In the genomic region with DNA sequence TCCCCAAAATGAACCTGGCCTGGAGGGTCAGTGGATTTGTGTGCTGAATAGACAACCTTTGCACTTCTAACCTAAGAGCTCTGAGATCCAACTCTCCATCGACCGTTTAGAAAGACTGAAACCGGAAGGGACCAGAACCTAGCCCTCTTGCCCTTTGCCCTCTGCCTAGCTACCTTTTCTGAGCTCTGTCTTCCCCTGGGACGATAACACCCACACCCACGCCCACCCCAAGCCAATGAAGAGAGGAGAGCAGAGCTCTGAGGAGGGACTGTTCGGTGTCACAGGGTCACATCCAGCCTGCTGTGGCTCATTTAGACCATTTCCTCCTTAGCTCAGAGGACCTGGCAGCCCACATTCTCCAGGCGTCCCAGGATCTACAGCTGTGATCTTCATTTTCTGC, we compare ENCODE assay signal across 16 mouse cellular contexts.
DNase-seq lines count a peak whose midpoint lies in the region; ATAC-seq and TF ChIP-seq lines count a peak whose summit lies in the region.
"Had no signal": no experiment of that assay in that cellular context is flagged by ENCODE, and none has a peak within 500 bp of the region (broad histone marks: within the 10 kb centered on the region; RNA-seq: fewer than 3 reads in every experiment).

No protein-coding gene starts in this region.

- DNase-seq in liver, adult 2 months (ENCODE audit: extremely low read depth, low read depth, low spot score): peak; percentile 94
- no peak for DNase-seq in liver
- peak; percentile 59 for DNase-seq in kidney, adult 9 months
- DNase-seq in kidney, postnatal 36 days: peak; percentile 46 to 56
- no peak for DNase-seq in layer of hippocampus, adult 11-12 months (ENCODE audit: low spot score)
- DNase-seq: adrenal gland, postnatal 25 days; cerebellum, adult 2 months had no signal

- no peaks in the 10 kb centered on the region for H3K79me2 ChIP-seq in liver, adult 2 months (ENCODE audit: control insufficient read depth, insufficient read depth, low read length)

- no peak overlapping the region for H3K4me2 ChIP-seq in hindbrain, embryonic 13.5 days
- H3K4me2 ChIP-seq: heart, embryonic 15.5 days; hindbrain, embryonic 12.5 days; limb, embryonic 15.5 days had no signal

- H3K36me3 ChIP-seq in liver, adult 2 months (ENCODE audit: control insufficient read depth, insufficient read depth, low read length): no peaks in the 10 kb centered on the region
- no peaks in the 10 kb centered on the region for H3K36me3 ChIP-seq in hindbrain, embryonic 13.5 days
- H3K36me3 ChIP-seq: embryonic facial prominence, embryonic 10.5 days; heart, embryonic 15.5 days; hindbrain, embryonic 12.5 days; limb, embryonic 15.5 days; midbrain, embryonic 10.5 days had no signal

- TF ChIP-seq POLR2A in liver, adult 2 months (IDR thresholded peaks at IDR 0.05; ENCODE audit: extremely low read depth, insufficient read depth, low read length): no peak

- no peak for ATAC-seq in hindbrain, embryonic 13.5 days (ENCODE audit: low FRiP score)
- no peak for ATAC-seq in megakaryocyte progenitor cell, adult 5-6 weeks (replicated peaks; ENCODE audit: poor library complexity)
- ATAC-seq: forebrain, embryonic 16.5 days had no signal

- no peak for TF ChIP-seq CTCF in liver, adult 2 months (IDR thresholded peaks at IDR 0.05; ENCODE audit: low read depth, low read length)

- peak overlapping the region; percentile 94 for H3K27ac ChIP-seq in liver, adult 2 months (replicated peaks; ENCODE audit: insufficient read depth, low read depth, low read length)
- H3K27ac ChIP-seq in hindbrain, embryonic 13.5 days: no peak overlapping the region
- H3K27ac ChIP-seq: heart, embryonic 15.5 days; hindbrain, embryonic 12.5 days; limb, embryonic 15.5 days had no signal

- no peaks in the 10 kb centered on the region for H3K9me3 ChIP-seq in hindbrain, embryonic 13.5 days
- H3K9me3 ChIP-seq: embryonic facial prominence, embryonic 10.5 days; heart, embryonic 15.5 days; hindbrain, embryonic 12.5 days; limb, embryonic 15.5 days; midbrain, embryonic 10.5 days had no signal

- H3K9ac ChIP-seq in liver, adult 2 months (ENCODE audit: low read depth, low read length): peak overlapping the region; percentile 24; the same call in 1 of the 2 replicates
- H3K9ac ChIP-seq in hindbrain, embryonic 13.5 days: no peak overlapping the region
- H3K9ac ChIP-seq: heart, embryonic 15.5 days; hindbrain, embryonic 12.5 days; limb, embryonic 15.5 days had no signal

- H3K4me1 ChIP-seq in liver, adult 2 months (ENCODE audit: control insufficient read depth, insufficient read depth, low read length): peaks cover 21% of the 10 kb centered on the region
- H3K4me1 ChIP-seq in hindbrain, embryonic 13.5 days (replicated peaks): no peaks in the 10 kb centered on the region
- H3K4me1 ChIP-seq: heart, embryonic 15.5 days; hindbrain, embryonic 12.5 days; limb, embryonic 15.5 days; midbrain, embryonic 10.5 days had no signal

- WGBS in liver, adult 2 months: 15% methylated on average over 7 of the region's 7 CpGs
- 80% methylated on average over 7 of the region's 7 CpGs for WGBS in hindbrain, embryonic 13.5 days

- no peaks in the 10 kb centered on the region for H3K27me3 ChIP-seq in liver, adult 2 months (ENCODE audit: control insufficient read depth, insufficient read depth, low read length)
- no peaks in the 10 kb centered on the region for H3K27me3 ChIP-seq in hindbrain, embryonic 13.5 days
- H3K27me3 ChIP-seq: heart, embryonic 15.5 days; hindbrain, embryonic 12.5 days; limb, embryonic 15.5 days had no signal

- H3K4me3 ChIP-seq in liver, adult 2 months (ENCODE audit: insufficient read depth, low read depth, low read length): no peak overlapping the region
- no peak overlapping the region for H3K4me3 ChIP-seq in hindbrain, embryonic 13.5 days
- H3K4me3 ChIP-seq: embryonic facial prominence, embryonic 10.5 days; erythroblast, embryonic 14.5 days; heart, embryonic 15.5 days; hindbrain, embryonic 12.5 days; limb, embryonic 15.5 days; midbrain, embryonic 10.5 days had no signal

Comparison
In these comparisons a context has a peak if more than half of its experiments do, and no peak if none do; other contexts are left out.
1. DNase-seq: peak in liver, adult 2 months (single experiment), kidney, adult 9 months (single experiment) and kidney, postnatal 36 days (2 of 2); none in liver (single experiment) and layer of hippocampus, adult 11-12 months (single experiment).